ENCODE assay signal across 8 mouse cellular contexts in the genomic region with DNA sequence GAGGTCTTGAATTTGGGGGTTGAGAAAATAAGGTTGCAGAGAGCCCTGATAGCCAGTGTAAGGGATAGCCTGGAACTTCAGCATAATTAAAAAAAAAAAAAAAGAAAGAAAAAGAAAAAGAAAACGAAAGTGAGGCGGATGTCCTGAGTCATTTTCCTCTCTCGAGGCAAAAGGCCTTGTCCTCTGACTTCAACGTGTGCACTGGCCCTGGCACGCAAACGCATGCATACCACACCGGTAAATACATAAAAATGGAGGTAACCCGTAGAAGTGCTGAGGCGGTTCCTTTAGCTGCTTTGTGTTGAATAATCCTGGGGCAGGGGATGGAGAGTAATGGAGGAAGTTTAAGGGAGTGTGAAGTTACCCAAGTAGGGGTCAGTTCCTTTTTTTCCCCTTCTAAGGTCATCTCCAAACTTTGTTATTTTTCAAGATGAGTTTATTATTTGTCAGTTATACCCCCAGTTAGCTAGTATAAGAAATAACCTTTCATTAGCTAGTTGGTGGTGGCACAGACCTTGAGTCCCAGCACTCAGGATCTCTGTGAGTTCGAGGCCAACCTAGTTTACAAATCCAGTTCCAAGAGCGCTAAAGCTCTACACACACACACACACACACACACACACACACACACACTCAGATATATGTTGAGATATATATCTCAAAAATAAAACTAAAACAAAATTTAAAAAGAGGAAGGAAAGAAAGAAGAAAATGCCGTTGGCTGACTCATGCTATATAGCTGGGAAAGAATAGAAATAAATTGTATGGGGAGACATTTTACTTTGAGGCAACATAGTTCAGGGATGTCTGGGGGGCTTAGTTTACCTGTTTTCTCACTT. TPM values are rescaled to one million over a fixed set of nuclear protein-coding genes. Genes with fewer than 3 reads are reported as not detected.
DNase-seq lines count a peak whose midpoint lies in the region; ATAC-seq lines count a peak whose summit lies in the region.

No protein-coding gene starts in this region.

- ATAC-seq in heart, embryonic 12.5 days (ENCODE audit: insufficient number of reproducible peaks, low FRiP score), result no peak
- peak; percentile 37 for ATAC-seq in activated CD4-positive, CD25-positive, alpha-beta regulatory T cell, adult 4 months
- no peak for ATAC-seq in hindbrain, embryonic 15.5 days (ENCODE audit: low FRiP score, low read depth)

- peaks cover 9% of the 10 kb centered on the region for H3K27me3 ChIP-seq in heart, embryonic 12.5 days (replicated peaks)
- H3K27me3 ChIP-seq in hindbrain, embryonic 15.5 days, result peaks cover 13% of the 10 kb centered on the region
- peaks cover 45% of the 10 kb centered on the region for H3K27me3 ChIP-seq in midbrain, embryonic 10.5 days (ENCODE audit: low read depth, poor library complexity, severe bottlenecking)

- no peak for DNase-seq in heart, postnatal 14 days
- DNase-seq in midbrain, embryonic 10.5 days (ENCODE audit: low spot score), result no peak
- DNase-seq in layer of hippocampus, postnatal 36 days, result no peak
- no peak for DNase-seq in right cerebral cortex, postnatal 10 days (ENCODE audit: low spot score in 2 of 2)
- no peak for DNase-seq in right cerebral cortex, postnatal 4 days

- no peaks in the 10 kb centered on the region for H3K9me3 ChIP-seq in heart, embryonic 12.5 days (replicated peaks)
- no peaks in the 10 kb centered on the region for H3K9me3 ChIP-seq in hindbrain, embryonic 15.5 days
- H3K9me3 ChIP-seq in midbrain, embryonic 10.5 days (replicated peaks), result no peaks in the 10 kb centered on the region

- H3K27ac ChIP-seq in heart, embryonic 12.5 days (ENCODE audit: poor library complexity, severe bottlenecking), result no peak overlapping the region
- H3K27ac ChIP-seq in hindbrain, embryonic 15.5 days (replicated peaks), result no peak overlapping the region
- H3K27ac ChIP-seq in midbrain, embryonic 10.5 days (replicated peaks), result no peak overlapping the region

- peak overlapping the region; percentile 48 for H3K4me3 ChIP-seq in heart, embryonic 12.5 days
- H3K4me3 ChIP-seq in hindbrain, embryonic 15.5 days, result peak overlapping the region; percentile 42
- H3K4me3 ChIP-seq in midbrain, embryonic 10.5 days, result peak overlapping the region; percentile 54

- H3K36me3 ChIP-seq in heart, embryonic 12.5 days, result no peaks in the 10 kb centered on the region
- no peaks in the 10 kb centered on the region for H3K36me3 ChIP-seq in hindbrain, embryonic 15.5 days
- no peaks in the 10 kb centered on the region for H3K36me3 ChIP-seq in midbrain, embryonic 10.5 days

- intact Hi-C loops in heart, postnatal 14 days (cut with DNase I), result loop anchor here (5.0 kb wide), 1 partner anchor 36 kb away; the partner anchor contains the start of gene Rfwd3

- 44% methylated on average over 12 of the region's 12 CpGs for WGBS in heart, embryonic 12.5 days
- 49% methylated on average over 12 of the region's 12 CpGs for WGBS in hindbrain, embryonic 15.5 days
- WGBS in midbrain, embryonic 10.5 days, result 50% methylated on average over 12 of the region's 12 CpGs

- peak overlapping the region; percentile 79 for H3K4me2 ChIP-seq in heart, embryonic 12.5 days
- peak overlapping the region; percentile 78 for H3K4me2 ChIP-seq in hindbrain, embryonic 15.5 days

- H3K4me1 ChIP-seq in heart, embryonic 12.5 days (replicated peaks), result no peaks in the 10 kb centered on the region
- H3K4me1 ChIP-seq in hindbrain, embryonic 15.5 days (replicated peaks), result peaks cover 7% of the 10 kb centered on the region
- peaks cover 12% of the 10 kb centered on the region for H3K4me1 ChIP-seq in midbrain, embryonic 10.5 days

- H3K9ac ChIP-seq in heart, embryonic 12.5 days, result no peak overlapping the region
- no peak overlapping the region for H3K9ac ChIP-seq in hindbrain, embryonic 15.5 days

RNA-seq across cellular contexts. Expression of gene Mlkl, which starts 0.6 kb away (rescaled TPM):
- 1.8 and 2.3 TPM in 2 replicates for polyA plus RNA-seq in heart, embryonic 12.5 days (2016; fragmentation: Nextera tagmentation; extraction: Ambion mirVana)
- total RNA-seq in heart, postnatal 14 days (2021), result 1 to 10 TPM; 3.1 to 3.5 TPM
- polyA plus RNA-seq in activated CD4-positive, CD25-positive, alpha-beta regulatory T cell, adult 4 months (2017; shearing (Covaris generic)), result 1 to 10 TPM; 5.4 to 7.8 TPM
- 0.51 and 0.64 TPM in 2 replicates for polyA plus RNA-seq in hindbrain, embryonic 15.5 days (2015; fragmentation: Nextera tagmentation; extraction: Ambion mirVana)
- 0.25 TPM in 2 replicates for polyA plus RNA-seq in midbrain, embryonic 10.5 days (2016; fragmentation: Nextera tagmentation; extraction: Ambion mirVana)
- total RNA-seq in layer of hippocampus, postnatal 36 days (2021), result 1 to 10 TPM in 1 of 2 experiments, under 1 TPM in 1; 0.20 to 1.0 TPM

RNA-seq across cellular contexts. Expression of gene Rfwd3, which starts 38.6 kb away (rescaled TPM):
- 45.1 and 48.0 TPM in 2 replicates for polyA plus RNA-seq in heart, embryonic 12.5 days (2016; fragmentation: Nextera tagmentation; extraction: Ambion mirVana)
- total RNA-seq in heart, postnatal 14 days (2021), result 10 to 100 TPM; 17.9 to 19.8 TPM
- polyA plus RNA-seq in activated CD4-positive, CD25-positive, alpha-beta regulatory T cell, adult 4 months (2017; shearing (Covaris generic)), result 10 to 100 TPM; 26.8 to 30.2 TPM
- 23.7 and 25.1 TPM in 2 replicates for polyA plus RNA-seq in hindbrain, embryonic 15.5 days (2015; fragmentation: Nextera tagmentation; extraction: Ambion mirVana)
- polyA plus RNA-seq in midbrain, embryonic 10.5 days (2016; fragmentation: Nextera tagmentation; extraction: Ambion mirVana), result 95.2 and 98.9 TPM in 2 replicates
- 10 to 100 TPM; 20.5 to 22.1 TPM for total RNA-seq in layer of hippocampus, postnatal 36 days (2021)

RNA-seq across cellular contexts. Expression of gene Fa2h, which starts 55.0 kb away (rescaled TPM):
- 0.15 TPM in 1 of 2 replicates, not detected in the other for polyA plus RNA-seq in heart, embryonic 12.5 days (2016; fragmentation: Nextera tagmentation; extraction: Ambion mirVana)
- under 1 TPM; 0.10 to 0.48 TPM for total RNA-seq in heart, postnatal 14 days (2021)
- under 1 TPM in 1 of 2 experiments, not detected in 1; 0.21 TPM for polyA plus RNA-seq in activated CD4-positive, CD25-positive, alpha-beta regulatory T cell, adult 4 months (2017; shearing (Covaris generic))
- 0.63 and 0.96 TPM in 2 replicates for polyA plus RNA-seq in hindbrain, embryonic 15.5 days (2015; fragmentation: Nextera tagmentation; extraction: Ambion mirVana)
- polyA plus RNA-seq in midbrain, embryonic 10.5 days (2016; fragmentation: Nextera tagmentation; extraction: Ambion mirVana), result 0.07 TPM in 1 of 2 replicates, not detected in the other
- total RNA-seq in layer of hippocampus, postnatal 36 days (2021), result 10 to 100 TPM; 35.2 to 35.9 TPM
